Mouse (Mus musculus): ENCODE data around the gene Cldn14. TPM values are rescaled to one million over a fixed set of nuclear protein-coding genes. Genes with fewer than 3 reads are reported as not detected.
"Not testable (repeated sequence)": the region's sequence is repeated elsewhere in the genome, so short reads cannot be mapped to it uniquely, and the experiment has no call there.

Gene Cldn14
- polyA plus RNA-seq, 1 experiment from 2014 or later, result 0.61 TPM

DNA sequence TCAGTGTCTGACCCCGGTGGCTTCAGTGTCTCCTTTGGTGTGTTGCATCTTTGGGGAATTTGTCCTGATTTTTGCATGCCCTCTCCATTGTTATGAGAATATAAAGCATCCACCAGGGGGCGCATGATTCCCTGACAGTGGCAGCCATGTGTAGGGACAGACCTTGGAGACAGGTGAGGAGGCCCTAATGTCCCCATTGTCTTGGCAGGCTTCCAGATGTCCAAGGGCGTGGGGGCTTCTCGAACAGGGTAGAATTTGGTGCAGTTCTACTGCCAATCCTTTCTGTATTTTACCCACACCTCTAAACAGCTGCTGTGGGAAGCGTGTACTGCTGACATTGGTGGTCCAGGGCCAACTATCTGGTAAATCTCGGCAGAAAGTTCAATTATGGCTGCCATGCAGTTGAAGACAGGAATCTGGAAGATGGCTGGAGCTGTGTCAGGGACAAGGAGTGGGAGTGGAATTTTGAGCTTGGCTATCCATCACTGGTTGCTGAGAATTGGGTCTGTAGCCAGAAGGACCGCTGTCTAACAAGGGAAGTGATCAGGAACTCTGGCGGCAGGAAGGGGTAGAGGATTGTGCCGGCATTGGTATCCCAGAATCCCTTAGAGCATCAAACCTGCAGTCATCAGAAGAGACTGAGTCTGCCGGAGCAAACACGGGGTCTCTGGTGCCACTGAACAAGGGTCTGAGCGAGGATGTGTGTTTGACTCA lies 29.8 kb upstream of the Cldn14 start:
- 62% methylated on average over 12 of the region's 12 CpGs for WGBS
- Histone ChIP-seq H3K27ac (ENCODE audit: low read length) (no peak overlapping the region), H3K4me2 (ENCODE audit: low read depth, low read length) (no peak overlapping the region), H3K9me3 (ENCODE audit: control insufficient read depth, low read length) (no peaks in the 10 kb centered on the region), H3K4me1 (ENCODE audit: control insufficient read depth, insufficient read depth, low read length) (no peaks in the 10 kb centered on the region), H3K4me3 (ENCODE audit: low read length) (no peak overlapping the region), H3K27me3 (replicated peaks; ENCODE audit: control insufficient read depth, insufficient read depth, low read length) (peaks cover 7% of the 10 kb centered on the region), H3K9ac (ENCODE audit: low read depth, low read length) (no peak overlapping the region), H3K36me3 (ENCODE audit: control insufficient read depth, insufficient read depth, low read length) (no peaks in the 10 kb centered on the region)
- 0 out of 2 replicates have a peak, but pooled peaks have one; percentile 44 for ATAC-seq

DNA sequence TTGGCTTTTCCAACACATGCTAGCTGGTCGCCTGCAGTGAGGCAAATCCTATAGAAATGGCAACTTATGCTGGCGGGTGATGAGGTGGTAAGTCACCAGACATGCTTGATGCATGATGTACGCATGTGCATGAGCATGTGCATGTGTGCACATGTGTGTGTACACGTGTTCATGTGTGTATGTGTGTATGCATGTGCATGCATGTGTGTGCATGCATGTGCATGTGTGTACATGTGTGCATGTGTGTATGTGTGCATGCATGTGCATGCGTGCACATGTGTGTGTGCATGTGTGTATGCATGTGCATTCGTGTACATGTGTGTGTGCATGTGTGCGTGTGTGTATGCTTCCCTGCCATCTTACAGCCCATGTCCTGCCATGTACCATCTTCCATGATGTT lies 28.6 kb upstream of the Cldn14 start:
- no peak for ATAC-seq
- WGBS, result 88% methylated on average over 7 of the region's 7 CpGs

DNA sequence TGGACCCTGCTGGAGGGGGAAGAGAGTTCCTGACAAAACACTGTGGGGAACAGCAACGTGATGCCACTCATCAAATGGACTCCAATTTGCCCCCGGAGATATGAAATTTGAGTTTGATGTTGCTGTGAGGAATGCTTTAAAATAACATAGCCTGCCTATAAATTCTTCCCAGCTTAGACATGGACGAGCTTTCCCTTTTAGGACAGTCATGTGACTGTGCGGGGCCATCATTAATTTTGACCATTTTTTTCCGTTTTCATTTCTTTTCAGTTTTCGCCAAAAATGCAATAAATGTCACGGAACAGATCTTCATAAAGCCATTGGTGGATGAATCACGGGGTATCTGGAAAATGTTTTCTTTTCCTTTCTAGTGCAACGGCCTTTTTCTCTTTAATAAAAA lies 25.5 kb upstream of the Cldn14 start:
- no peaks in the 10 kb centered on the region for H3K36me3 ChIP-seq (ENCODE audit: control insufficient read depth, insufficient read depth, low read length)
- WGBS, result 61% methylated on average over 9 of the region's 9 CpGs

More for the DNA sequence above, 28.6 kb upstream of the Cldn14 start:
- no peaks in the 10 kb centered on the region for H3K9me3 ChIP-seq (ENCODE audit: control insufficient read depth, low read length)
- no peaks in the 10 kb centered on the region for H3K36me3 ChIP-seq (ENCODE audit: control insufficient read depth, insufficient read depth, low read length)
- H3K4me3 ChIP-seq (ENCODE audit: low read length), result no peak overlapping the region
- H3K4me1 ChIP-seq (ENCODE audit: control insufficient read depth, insufficient read depth, low read length), result no peaks in the 10 kb centered on the region
- no peak overlapping the region for H3K9ac ChIP-seq (ENCODE audit: low read depth, low read length)
- no peak overlapping the region for H3K4me2 ChIP-seq (ENCODE audit: low read depth, low read length)
- peaks cover 7% of the 10 kb centered on the region for H3K27me3 ChIP-seq (replicated peaks; ENCODE audit: control insufficient read depth, insufficient read depth, low read length)
- no peak overlapping the region for H3K27ac ChIP-seq (ENCODE audit: low read length)

GRCm38 (mm10) chr16:94032270-94032669 lies 23.6 kb upstream of the Cldn14 start:
- H3K27ac ChIP-seq (ENCODE audit: low read length), result no peak overlapping the region
- H3K4me3 ChIP-seq (ENCODE audit: low read length), result no peak overlapping the region
- no peaks in the 10 kb centered on the region for H3K27me3 ChIP-seq (replicated peaks; ENCODE audit: control insufficient read depth, insufficient read depth, low read length)
- no peak overlapping the region for H3K4me2 ChIP-seq (ENCODE audit: low read depth, low read length)
- 85% methylated on average over 5 of the region's 5 CpGs for WGBS
- H3K9ac ChIP-seq (ENCODE audit: low read depth, low read length), result no peak overlapping the region
- no peaks in the 10 kb centered on the region for H3K4me1 ChIP-seq (ENCODE audit: control insufficient read depth, insufficient read depth, low read length)
- no peaks in the 10 kb centered on the region for H3K36me3 ChIP-seq (ENCODE audit: control insufficient read depth, insufficient read depth, low read length)
- H3K9me3 ChIP-seq (ENCODE audit: control insufficient read depth, low read length), result no peaks in the 10 kb centered on the region
- ATAC-seq, result no peak

More for the DNA sequence above, 25.5 kb upstream of the Cldn14 start:
- no peak overlapping the region for H3K27ac ChIP-seq (ENCODE audit: low read length)
- H3K27me3 ChIP-seq (replicated peaks; ENCODE audit: control insufficient read depth, insufficient read depth, low read length), result no peaks in the 10 kb centered on the region
- no peaks in the 10 kb centered on the region for H3K4me1 ChIP-seq (ENCODE audit: control insufficient read depth, insufficient read depth, low read length)
- no peak overlapping the region for H3K4me2 ChIP-seq (ENCODE audit: low read depth, low read length)
- H3K9ac ChIP-seq (ENCODE audit: low read depth, low read length), result no peak overlapping the region
- no peak for ATAC-seq
- H3K4me3 ChIP-seq (ENCODE audit: low read length), result no peak overlapping the region
- H3K9me3 ChIP-seq (ENCODE audit: control insufficient read depth, low read length), result no peaks in the 10 kb centered on the region

DNA sequence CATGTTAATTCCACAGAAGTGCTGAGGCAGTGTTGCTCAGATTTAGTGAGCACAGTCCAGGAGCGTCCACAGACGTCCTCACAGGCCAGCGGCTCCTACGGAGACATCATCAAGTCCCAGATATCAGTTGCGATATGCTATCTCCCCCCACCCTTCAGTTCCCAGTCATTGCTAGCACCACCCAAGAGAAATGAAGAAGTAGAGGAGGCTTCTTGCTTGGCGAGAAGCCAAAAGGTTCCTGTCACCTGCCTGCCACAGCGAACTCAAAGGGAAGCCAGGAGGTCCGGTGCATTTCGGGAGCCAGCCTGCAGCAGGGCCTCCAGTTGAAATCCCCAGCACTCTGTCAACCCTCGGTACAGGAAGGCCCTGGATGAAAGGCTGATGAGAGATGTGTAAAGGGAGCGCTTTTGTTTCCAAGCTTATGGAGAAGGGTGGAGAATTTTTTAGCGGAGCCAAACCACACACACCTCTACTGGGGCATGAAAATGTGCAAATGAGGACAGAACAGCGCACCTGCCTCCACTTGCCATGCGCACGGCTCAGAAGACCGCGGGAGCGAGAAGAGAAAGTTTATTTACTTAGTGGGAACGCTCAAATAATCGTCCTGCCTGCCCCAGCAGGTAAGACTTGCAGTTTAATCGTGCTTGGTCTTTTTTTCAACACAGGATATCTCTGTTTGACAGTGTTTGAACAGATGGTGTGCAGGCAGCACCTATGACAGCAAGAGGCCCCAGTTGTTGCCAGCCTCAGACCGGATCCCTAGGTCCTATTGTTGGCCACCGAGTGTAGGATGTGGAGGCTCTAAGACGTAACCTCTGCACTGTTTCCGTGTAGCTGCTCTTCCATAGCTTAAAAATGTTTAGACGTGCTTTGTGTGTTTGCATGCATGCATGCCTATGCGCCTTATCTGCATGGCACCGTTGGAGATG lies 15.0 kb upstream of the Cldn14 start:
- no peaks in the 10 kb centered on the region for H3K9me3 ChIP-seq (ENCODE audit: control insufficient read depth, low read length)
- no peak overlapping the region for H3K27ac ChIP-seq (ENCODE audit: low read length)
- WGBS, result 49% methylated on average over 28 of the region's 28 CpGs
- H3K4me1 ChIP-seq (ENCODE audit: control insufficient read depth, insufficient read depth, low read length), result no peaks in the 10 kb centered on the region
- peak; percentile 50; the same call in 1 of the 2 replicates for ATAC-seq
- no peaks in the 10 kb centered on the region for H3K36me3 ChIP-seq (ENCODE audit: control insufficient read depth, insufficient read depth, low read length)
- H3K4me2 ChIP-seq (ENCODE audit: low read depth, low read length), result peak overlapping the region; percentile 34
- peak overlapping the region; percentile 16; the same call in 1 of the 2 replicates for H3K9ac ChIP-seq (ENCODE audit: low read depth, low read length)
- H3K27me3 ChIP-seq (replicated peaks; ENCODE audit: control insufficient read depth, insufficient read depth, low read length), result no peaks in the 10 kb centered on the region
- 0 out of 2 replicates have a peak overlapping the region, but pooled peaks have one; percentile 4 for H3K4me3 ChIP-seq (ENCODE audit: low read length)

DNA sequence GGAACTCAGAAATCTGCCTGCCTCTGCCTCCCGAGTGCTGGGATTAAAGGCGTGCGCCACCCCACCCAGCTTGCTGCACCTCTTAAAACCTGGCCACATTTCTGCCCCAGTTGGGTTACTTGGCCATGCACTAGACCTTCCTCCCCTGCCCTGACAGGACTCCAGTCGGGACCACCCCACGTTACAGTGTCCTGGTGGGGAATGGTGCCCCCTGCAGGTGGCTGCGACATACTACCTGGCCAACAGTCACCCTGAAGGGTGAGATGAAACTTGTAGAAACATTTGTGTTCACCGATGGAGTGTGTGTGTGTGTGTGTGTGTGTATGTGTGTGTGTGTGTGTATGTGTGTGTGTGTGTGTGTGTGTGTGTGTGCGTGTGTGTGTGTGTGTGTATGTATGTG lies 11.1 kb upstream of the Cldn14 start:
- not testable (repeated sequence) for H3K9ac ChIP-seq (ENCODE audit: low read depth, low read length); H3K27ac ChIP-seq (ENCODE audit: low read length); H3K27me3 ChIP-seq (replicated peaks; ENCODE audit: control insufficient read depth, insufficient read depth, low read length); H3K36me3 ChIP-seq (ENCODE audit: control insufficient read depth, insufficient read depth, low read length); H3K4me3 ChIP-seq (ENCODE audit: low read length); H3K4me2 ChIP-seq (ENCODE audit: low read depth, low read length); H3K9me3 ChIP-seq (ENCODE audit: control insufficient read depth, low read length); ATAC-seq; H3K4me1 ChIP-seq (ENCODE audit: control insufficient read depth, insufficient read depth, low read length)
- 66% methylated on average over 7 of the region's 8 CpGs for WGBS

DNA sequence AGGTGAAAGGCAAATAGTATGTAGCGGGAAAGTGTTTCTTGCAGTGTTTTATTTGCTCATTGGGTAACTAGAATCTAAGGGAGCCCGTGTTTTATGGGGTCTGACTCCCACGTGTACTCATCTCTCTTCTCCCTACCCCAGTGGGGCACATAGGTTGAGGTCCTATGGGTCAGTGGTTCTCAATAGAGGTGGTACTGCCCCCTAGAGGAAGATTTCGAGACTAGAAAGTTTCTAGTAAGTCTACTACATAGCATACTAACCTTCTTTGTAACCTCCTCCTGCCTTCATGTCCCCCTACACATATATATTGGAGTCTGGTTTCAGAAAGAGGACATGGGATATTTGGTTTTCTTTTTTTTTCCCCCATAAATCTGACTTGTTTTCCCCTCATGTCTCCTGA lies 9.3 kb upstream of the Cldn14 start:
- Histone ChIP-seq H3K27me3 (replicated peaks; ENCODE audit: control insufficient read depth, insufficient read depth, low read length) (no peaks in the 10 kb centered on the region), H3K4me2 (ENCODE audit: low read depth, low read length) (no peak overlapping the region), H3K27ac (ENCODE audit: low read length) (no peak overlapping the region), H3K9ac (ENCODE audit: low read depth, low read length) (no peak overlapping the region), H3K36me3 (ENCODE audit: control insufficient read depth, insufficient read depth, low read length) (no peaks in the 10 kb centered on the region), H3K4me1 (ENCODE audit: control insufficient read depth, insufficient read depth, low read length) (no peaks in the 10 kb centered on the region), H3K4me3 (ENCODE audit: low read length) (no peak overlapping the region), H3K9me3 (ENCODE audit: control insufficient read depth, low read length) (peaks cover 3% of the 10 kb centered on the region; the same call in 1 of the 2 replicates)
- WGBS, result 72% methylated on average over 4 of the region's 4 CpGs
- no peak for ATAC-seq

DNA sequence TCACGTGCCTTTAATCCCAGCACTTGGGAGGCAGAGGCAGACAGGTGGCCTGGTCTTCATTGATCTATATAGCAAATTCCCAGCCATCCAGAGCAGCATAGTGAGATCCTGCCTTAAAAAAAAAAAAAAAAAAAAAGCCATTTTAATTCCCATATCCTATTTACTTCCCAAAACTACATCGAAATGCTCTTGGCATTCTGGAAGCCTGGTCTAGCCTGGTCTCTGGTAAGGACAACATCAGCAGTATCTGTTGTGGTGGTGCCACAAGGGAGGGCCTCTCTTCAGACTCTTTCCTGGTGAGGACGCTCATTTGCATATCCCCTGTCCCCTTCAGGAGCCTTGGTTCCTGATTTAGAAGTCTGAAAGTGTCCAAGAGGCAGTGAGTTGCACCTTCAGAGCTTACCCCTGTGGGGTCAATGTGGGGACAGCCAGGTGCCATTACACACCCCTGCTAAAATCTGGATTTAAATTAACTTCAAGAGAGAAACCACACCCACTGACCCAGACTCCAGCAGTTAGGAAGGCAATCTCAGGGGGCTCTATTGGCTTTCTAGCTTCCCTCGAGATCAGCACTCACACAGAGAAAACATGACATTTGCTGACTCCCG lies 6.0 kb upstream of the Cldn14 start:
- ATAC-seq, result no peak
- Histone ChIP-seq H3K4me1 (ENCODE audit: control insufficient read depth, insufficient read depth, low read length) (peaks cover under 1% of the 10 kb centered on the region; the same call in 1 of the 2 replicates), H3K27me3 (replicated peaks; ENCODE audit: control insufficient read depth, insufficient read depth, low read length) (no peaks in the 10 kb centered on the region), H3K4me3 (ENCODE audit: low read length) (no peak overlapping the region), H3K9ac (ENCODE audit: low read depth, low read length) (no peak overlapping the region), H3K4me2 (ENCODE audit: low read depth, low read length) (no peak overlapping the region), H3K27ac (ENCODE audit: low read length) (no peak overlapping the region), H3K36me3 (ENCODE audit: control insufficient read depth, insufficient read depth, low read length) (no peaks in the 10 kb centered on the region), H3K9me3 (ENCODE audit: control insufficient read depth, low read length) (peaks cover 3% of the 10 kb centered on the region; the same call in 1 of the 2 replicates)
- 86% methylated on average over 5 of the region's 5 CpGs for WGBS

Measured in intestine, embryonic 16.5 days (tissue).